Mouse (Mus musculus): ENCODE measurements around the gene Asb1.

The Asb1 gene

GRCm38 (mm10) chr1:91545226-91545625, 4.9 kb downstream of the Asb1 start:
- no peak for DNase-seq (ENCODE audit: low spot score)

DNA sequence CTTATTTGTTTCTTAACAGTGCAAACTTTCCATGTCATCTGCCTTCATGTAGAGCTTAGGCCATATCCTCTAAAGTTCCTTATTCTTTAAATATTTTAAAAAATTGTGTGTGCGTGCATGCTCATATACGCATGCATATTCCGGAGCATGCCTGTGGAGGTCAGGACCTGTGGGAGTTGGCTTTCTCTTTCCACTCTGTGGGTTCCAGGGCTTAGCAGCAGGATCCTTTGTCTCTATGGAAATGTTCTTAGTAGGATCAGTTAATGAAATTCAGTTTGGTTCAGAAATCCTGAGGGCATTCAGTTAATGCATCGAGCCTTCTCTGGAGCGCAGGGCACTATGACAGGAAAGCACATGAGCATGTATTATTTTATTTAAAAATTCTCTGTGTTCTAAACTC, 7.2 kb downstream of the Asb1 start:
- DNase-seq (ENCODE audit: low spot score): peak; percentile 43

DNA sequence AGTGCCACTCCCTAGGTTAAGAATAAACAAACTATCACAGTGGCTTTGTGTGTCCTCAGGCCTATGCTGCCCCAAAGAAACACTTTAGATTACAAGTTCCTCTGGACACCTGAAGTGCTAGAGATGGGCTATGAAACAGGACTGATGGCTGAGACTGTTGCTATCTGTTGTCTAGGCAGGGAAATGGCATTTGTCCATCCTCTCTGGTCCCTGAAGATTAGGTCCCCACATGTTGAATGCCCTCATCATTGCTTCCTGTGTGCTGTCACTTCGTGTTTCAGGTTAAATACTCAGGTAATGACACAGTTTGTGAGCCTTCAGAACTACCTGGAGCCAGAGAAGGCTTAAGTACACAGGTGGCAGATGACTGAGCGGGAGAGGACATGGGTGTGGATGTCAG, 8.7 kb downstream of the Asb1 start:
- DNase-seq (ENCODE audit: low spot score): no peak

GRCm38 (mm10) chr1:91557099-91557498, 16.8 kb downstream of the Asb1 start:
- no peak for DNase-seq (ENCODE audit: low spot score)

DNA sequence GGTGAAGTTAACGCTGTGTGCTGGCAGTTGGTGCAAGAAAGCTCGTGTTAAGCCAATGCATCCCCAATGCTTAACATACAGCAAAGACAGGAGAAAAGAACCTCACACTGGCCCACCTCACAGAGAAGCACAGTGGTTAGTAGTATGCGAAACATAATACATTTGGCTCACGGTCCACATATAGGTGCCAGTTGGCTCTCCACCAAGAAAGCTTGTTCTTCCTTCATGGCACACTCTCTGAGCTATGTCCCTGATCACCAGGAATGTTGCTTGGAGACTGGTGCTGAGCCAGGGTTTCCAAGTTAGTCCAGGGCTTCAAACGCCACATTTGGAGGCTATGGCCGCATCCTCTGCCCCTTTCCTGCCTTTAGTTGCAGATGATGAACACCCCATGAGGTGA, 20.9 kb downstream of the Asb1 start:
- DNase-seq (ENCODE audit: low spot score): no peak

DNA sequence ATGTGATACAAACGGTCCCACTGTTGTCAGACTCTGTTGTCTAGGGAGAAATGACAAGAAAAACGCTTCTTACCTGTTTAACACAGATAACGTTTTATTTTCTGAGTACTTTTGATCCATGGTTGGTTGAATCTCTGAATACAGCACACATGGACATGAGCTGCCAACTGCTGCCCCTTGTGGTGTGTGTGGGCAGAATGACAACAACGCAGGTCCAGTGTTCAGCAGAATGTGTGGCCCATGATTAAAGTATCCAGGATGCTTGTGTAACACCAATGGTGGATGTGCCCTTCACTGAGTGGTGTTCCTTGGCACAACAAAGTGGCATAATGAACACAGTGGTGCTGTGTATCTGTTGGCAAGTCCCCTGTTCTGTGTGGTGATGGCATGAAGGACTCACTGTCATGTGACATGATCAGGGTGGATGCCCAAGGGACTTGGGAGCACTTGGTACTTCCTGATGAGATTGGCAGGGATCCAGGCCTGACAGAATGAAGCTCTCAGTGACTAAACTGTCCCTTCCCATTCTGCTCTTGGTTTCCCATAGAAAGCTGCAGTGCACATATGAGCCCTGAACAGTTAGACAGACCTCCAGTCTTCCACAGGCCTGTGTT, 22.7 kb downstream of the Asb1 start:
- no peak for DNase-seq (ENCODE audit: low spot score)

DNA sequence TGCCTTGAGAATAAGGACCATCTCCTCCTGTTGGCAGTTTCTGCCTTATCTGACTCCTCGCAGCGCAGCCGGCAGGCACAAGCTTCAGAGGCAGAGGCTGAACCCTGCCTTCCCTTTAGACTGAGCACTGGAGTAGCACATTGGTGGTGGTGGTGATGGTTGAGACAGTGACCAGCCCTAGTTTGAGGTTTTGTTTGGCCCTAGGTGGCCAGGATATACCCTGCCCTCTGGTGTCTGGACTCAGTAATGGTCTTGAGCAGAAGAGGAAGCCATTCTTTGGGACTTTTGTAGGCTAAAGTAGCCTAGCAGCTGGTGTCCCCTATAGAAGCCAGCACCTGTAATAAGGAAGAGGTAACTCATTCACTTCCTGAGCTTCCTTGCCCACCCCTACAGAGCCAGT, 23.7 kb downstream of the Asb1 start:
- DNase-seq (ENCODE audit: low spot score): no peak

DNA sequence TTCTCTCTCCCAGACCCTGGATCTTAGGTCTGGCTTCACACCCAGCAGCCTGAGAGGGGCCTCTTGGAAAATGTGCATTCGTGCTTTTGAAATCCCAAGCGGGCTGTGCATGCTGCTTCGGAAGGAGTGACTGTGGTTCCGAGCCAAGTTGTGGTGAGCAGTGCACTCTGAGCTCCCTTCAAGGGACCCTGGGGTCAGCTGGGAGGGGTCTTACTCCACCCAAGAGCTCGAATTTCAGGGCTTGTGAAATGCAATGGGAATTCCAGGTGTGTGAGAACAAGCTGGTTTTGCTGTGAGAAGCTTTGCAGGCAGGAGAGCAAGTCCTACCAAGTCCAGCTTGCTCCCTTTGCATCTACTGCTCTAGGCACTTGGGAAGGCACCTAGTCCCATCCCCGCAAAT, 24.3 kb downstream of the Asb1 start:
- no peak for DNase-seq (ENCODE audit: low spot score)

DNA sequence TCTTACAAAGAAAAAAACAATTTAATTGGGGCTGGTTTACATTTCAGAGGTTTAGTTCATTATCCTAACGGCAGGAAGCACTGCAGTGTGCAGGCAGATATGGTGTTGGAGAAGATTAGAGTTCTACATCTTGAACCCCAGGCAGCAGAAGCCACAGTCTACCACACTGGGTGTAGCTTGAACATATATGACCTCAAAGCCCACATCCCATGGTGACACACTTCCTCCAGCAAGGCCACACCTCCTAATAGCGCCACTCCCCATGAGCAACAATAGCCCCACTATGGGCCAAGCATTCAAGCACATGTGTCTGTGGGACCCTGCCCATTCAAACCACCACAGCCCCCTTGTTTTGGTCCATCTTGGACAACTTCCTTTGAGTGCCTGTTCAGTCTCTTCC, 26.9 kb downstream of the Asb1 start:
- DNase-seq (ENCODE audit: low spot score): no peak

GRCm38 (mm10) chr1:91572458-91572857, 32.1 kb downstream of the Asb1 start:
- no peak for DNase-seq (ENCODE audit: low spot score)

GRCm38 (mm10) chr1:91574208-91574607, 33.9 kb downstream of the Asb1 start:
- peak; percentile 69 for DNase-seq (ENCODE audit: low spot score)

- DNase-seq (ENCODE audit: low spot score): no peak
These were observed 37.7 kb downstream of the Asb1 start for GRCm38 (mm10) chr1:91577883-91578517.

GRCm38 (mm10) chr1:91580503-91580902, 40.2 kb downstream of the Asb1 start:
- DNase-seq (ENCODE audit: low spot score): no peak

GRCm38 (mm10) chr1:91581206-91581605, 40.9 kb downstream of the Asb1 start:
- no peak for DNase-seq (ENCODE audit: low spot score)

DNA sequence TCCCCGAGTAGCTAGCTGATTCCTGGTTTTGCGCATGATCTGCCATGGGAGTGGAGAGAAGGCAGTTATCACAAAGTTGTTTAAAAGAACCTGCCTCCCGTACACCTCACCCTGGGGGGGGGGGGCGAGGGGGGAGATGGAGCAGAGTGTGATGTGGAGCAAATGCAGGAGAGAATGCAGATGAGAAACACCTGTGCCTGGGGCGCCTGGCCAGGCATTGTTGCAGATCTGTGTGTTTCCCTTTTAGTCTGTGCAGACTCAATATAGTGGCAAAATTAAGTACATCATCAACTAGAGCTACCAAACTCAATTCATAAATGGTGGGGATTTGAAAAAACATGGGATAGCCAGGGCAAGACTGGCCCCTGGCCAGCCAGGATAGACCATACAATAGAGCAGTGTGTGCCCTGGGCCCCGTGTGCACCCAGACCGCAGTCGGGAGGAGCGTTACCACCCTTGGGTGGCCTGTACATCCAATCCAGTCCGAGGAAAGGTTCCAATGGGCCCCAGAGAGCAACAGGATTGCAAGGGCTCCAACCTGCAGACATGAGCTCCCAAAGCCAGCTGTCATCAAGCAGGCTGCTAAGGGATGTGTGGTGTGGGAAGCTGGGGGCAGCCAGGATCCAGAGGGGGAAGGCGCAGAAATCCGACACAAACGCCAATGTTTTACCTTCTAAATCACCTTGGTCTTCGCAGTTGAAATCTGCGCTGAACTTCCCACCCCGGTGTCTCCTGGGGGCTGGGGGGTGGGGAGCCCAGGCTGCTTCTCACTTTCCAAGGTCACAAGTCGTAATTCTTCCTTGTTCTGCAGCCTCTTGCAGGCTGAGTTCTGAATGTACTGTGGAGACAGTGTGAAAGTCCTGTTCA, 44.9 kb downstream of the Asb1 start:
- peak; percentile 8 for DNase-seq (ENCODE audit: low spot score)

GRCm38 (mm10) chr1:91589738-91590137, 49.4 kb downstream of the Asb1 start:
- DNase-seq (ENCODE audit: low spot score): no peak

DNA sequence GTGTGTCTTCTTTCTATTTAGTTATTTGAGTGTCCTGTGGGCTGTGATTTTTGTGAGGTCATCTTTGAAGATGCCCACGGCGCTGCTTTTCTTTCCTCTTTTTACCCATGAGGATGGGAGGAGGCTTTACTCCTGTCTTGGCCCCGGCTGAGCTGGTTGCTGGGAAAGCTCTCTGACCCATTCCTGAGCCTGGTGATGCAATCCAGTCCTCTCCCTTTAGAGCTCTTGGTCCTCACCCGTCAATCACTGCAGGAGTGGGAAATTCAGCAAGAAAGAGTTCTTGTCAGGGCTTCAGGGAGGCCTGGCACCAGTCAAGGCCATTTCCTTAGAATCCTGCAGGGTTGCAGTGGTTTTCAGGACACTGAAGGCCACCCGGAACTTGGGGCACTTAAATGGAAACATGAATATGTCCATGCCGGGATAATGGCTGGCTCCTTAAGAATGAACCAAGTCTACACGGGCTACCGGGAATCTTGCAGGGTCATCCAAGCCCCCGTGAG, 55.2 kb downstream of the Asb1 start:
- no peak for DNase-seq (ENCODE audit: low spot score)

GRCm38 (mm10) chr1:91597611-91598010, 57.3 kb downstream of the Asb1 start:
- no peak for DNase-seq (ENCODE audit: low spot score)

GRCm38 (mm10) chr1:91600671-91601361, 60.5 kb downstream of the Asb1 start:
- peak; percentile 84 for DNase-seq (ENCODE audit: low spot score)

GRCm38 (mm10) chr1:91601362-91602096, 61.2 kb downstream of the Asb1 start:
- DNase-seq (ENCODE audit: low spot score): no peak

DNA sequence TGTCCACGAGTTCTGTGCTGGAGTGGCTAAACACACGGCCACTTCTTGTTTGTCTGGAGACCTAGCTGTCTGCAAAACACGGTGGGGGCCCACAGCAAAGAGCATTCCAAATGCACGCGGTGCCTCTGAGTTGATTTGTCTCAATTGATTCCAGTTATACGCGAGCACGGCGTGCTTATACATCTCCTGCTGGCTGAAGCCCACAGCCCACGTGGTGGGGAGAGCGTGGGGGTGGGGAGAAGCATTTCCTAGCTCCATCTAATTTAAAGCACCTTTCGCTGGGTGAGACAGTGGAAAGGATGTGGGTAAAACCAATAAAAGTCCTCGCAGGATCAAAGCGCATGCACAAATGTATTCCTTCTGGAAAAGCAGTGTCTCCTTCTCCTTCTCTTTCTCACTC, 65.3 kb downstream of the Asb1 start:
- DNase-seq (ENCODE audit: low spot score): no peak

- DNase-seq (ENCODE audit: low spot score): no peak
These were observed 66.4 kb downstream of the Asb1 start for GRCm38 (mm10) chr1:91606701-91607100.

All from embryo, embryonic 10.5 days (tissue).